Mouse (Mus musculus) left cerebral cortex, postnatal 10 days (tissue): ENCODE data around the gene Tpbpb. TPM values are rescaled to one million over a fixed set of nuclear protein-coding genes. Genes with fewer than 3 reads are reported as not detected.
A peak's percentile ranks its signal among the peaks of the same experiment; 100 is the strongest.
"Not testable (repeated sequence)": the region's sequence is repeated elsewhere in the genome, so short reads cannot be mapped to it uniquely, and the experiment has no call there.

ENCODE experiments used
- DNase-seq, 2 experiments: peaks; one replicate each; pipeline ENCODE4 v3.0.0; 2021 to 2022; ENCODE audit warnings: low spot score in 2 of 2, mixed read lengths in 1 of 2; ENCODE audit errors: extremely low spot score in 1 of 2
- intact Hi-C: fragments of 180-260 bp; cut with DNase I; formaldehyde crosslinking; loops from one replicate; pipeline ENCODE4 v1.15.1; 2025
- total RNA-seq, 2 experiments: library from RNA; stranded (reverse); gene quantifications; 2 replicates each; pipeline ENCODE4 v1.2.3; 2021

Gene Tpbpb
- not detected for total RNA-seq

DNA sequence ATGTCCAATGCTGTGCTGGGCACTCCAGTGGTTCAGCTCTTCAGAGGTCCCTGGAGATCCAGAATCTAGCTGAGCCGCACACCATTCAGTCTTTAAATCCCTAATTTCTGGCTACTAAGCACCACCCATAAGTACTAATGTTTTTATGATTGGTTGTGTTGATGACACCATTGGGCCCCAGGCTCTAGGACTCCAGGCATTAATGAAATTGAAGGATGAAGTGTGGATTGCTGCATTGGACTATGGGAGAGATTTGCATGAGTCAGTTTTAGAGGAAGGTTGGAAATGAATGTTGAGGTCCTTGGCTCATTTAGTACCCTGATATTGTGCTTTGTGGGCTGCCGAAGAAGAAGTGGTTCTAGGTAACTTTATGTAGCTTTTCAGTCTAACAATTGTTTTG lies at the start of gene Tpbpb:
Gene Tpbpb (minus strand): TSS at position 101 of the 400 bp plus-strand sequence.
- intact Hi-C loops = not testable (repeated sequence)

DNA sequence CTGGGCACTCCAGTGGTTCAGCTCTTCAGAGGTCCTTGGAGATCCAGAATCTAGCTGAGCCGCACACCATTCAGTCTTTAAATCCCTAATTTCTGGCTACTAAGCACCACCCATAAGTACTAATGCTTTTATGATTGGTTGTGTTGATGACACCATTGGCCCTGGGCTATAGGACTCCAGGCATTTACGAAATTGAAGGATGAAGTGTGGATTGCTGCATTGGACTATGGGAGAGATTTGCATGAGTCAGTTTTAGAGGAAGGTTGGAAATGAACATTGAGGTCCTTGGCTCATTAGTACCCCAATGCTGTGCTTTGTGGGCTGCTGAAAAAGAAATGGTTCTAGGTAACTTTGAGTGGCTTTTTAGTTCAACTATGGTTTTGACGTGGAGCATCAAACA lies 37.2 kb upstream of the Tpbpb start, which contains the start of gene Tpbpa:
Gene Tpbpa (minus strand): TSS at position 101 of the 400 bp plus-strand sequence.
- DNase-seq, intact Hi-C loops: not testable (repeated sequence)

More for the DNA sequence above, at the start of gene Tpbpb:
- not testable (repeated sequence) for DNase-seq

GRCm38 (mm10) chr13:60936500-60936901 lies 31.8 kb upstream of the Tpbpb start, which contains the start of the genes Gm49391 and Ctla2a:
Gm49391 (minus strand) TSS chr13:60936571.
Ctla2a (minus strand) TSS chr13:60936625.
- DNase-seq = peak in 1 of 2 experiments; percentile 67
- intact Hi-C loops = no loop called here

GRCm38 (mm10) chr13:60935490-60935889 lies 30.8 kb upstream of the Tpbpb start, which contains the start of gene Gm49393:
Gm49393 (minus strand) TSS chr13:60935590.
- intact Hi-C loops, DNase-seq: not testable (repeated sequence)

GRCm38 (mm10) chr13:60897328-60897727 lies 7.4 kb downstream of the Tpbpb start, which contains the start of gene Ctla2b:
Ctla2b (minus strand) TSS chr13:60897447.
- DNase-seq = peak; percentile 0 to 66
- intact Hi-C loops = no loop called here

DNA sequence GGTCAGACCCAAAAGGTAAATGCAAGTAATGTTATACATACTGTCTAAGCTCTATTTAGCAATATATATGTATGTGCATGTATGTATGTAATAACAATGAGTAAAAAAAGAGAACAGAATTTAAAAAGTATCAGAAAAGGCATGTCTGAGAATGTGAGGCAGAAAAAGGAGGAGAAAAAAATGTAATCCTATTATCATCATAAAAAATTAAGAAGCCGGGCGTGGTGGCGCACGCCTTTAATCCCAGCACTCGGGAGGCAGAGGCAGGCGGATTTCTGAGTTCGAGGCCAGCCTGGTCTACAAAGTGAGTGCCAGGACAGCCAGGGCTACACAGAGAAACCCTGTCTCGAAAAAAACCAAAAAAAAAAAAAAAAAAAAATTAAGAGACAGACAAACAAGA lies 7.9 kb downstream of the Tpbpb start, which contains the start of gene Gm49392:
Gene Gm49392 (minus strand): TSS at position 101 of the 400 bp plus-strand sequence.
- intact Hi-C loops = not testable (repeated sequence)

GRCm38 (mm10) chr13:60895406-60896160 lies 9.1 kb downstream of the Tpbpb start:
- intact Hi-C loops = no loop called here
- DNase-seq = no peak

More for the DNA sequence above, 7.9 kb downstream of the Tpbpb start, which contains the start of gene Gm49392:
- DNase-seq = not testable (repeated sequence)

- DNase-seq = no peak
- intact Hi-C loops = no loop called here
Measured at GRCm38 (mm10) chr13:60892301-60892700, 12.4 kb downstream of the Tpbpb start.

GRCm38 (mm10) chr13:60864281-60864680 lies 40.4 kb downstream of the Tpbpb start, which contains the start of gene 4930486L24Rik:
4930486L24Rik (minus strand) TSS chr13:60864475.
- DNase-seq = no peak
- intact Hi-C loops = no loop called here

Other genes starting within 250 kb of the Tpbpb start
- gene BC051665, start 118.5 kb downstream of the Tpbpb start, total RNA-seq = not detected
- gene Ctsll3, start 102.0 kb downstream of the Tpbpb start, total RNA-seq = not detected
- not detected for gene 4930486L24Rik, start 40.4 kb downstream of the Tpbpb start, total RNA-seq
- gene Gm49392, start 8.0 kb downstream of the Tpbpb start, total RNA-seq = under 1 TPM in 1 of 2 experiments, not detected in 1; 0.45 TPM
- gene Ctla2b, start 7.4 kb downstream of the Tpbpb start, total RNA-seq = 1 to 10 TPM; 1.5 to 2.2 TPM
- gene Gm49393, start 30.7 kb upstream of the Tpbpb start, total RNA-seq = not detected
- gene Gm49391, start 31.7 kb upstream of the Tpbpb start, total RNA-seq = 1 to 10 TPM in 1 of 2 experiments, under 1 TPM in 1; 0.94 to 1.3 TPM
- 10 to 100 TPM; 21.9 to 25.6 TPM for gene Ctla2a, start 31.7 kb upstream of the Tpbpb start, total RNA-seq
- not detected for gene Tpbpa, start 37.1 kb upstream of the Tpbpb start, total RNA-seq
- gene Ctsj, start 101.1 kb upstream of the Tpbpb start, total RNA-seq = not detected
- not detected for gene Ctsq, start 135.8 kb upstream of the Tpbpb start, total RNA-seq